Mouse (Mus musculus) retina, adult 2 months (tissue): ENCODE measurements around the gene Sf3b1.
"Not testable (repeated sequence)": the region's sequence is repeated elsewhere in the genome, so short reads cannot be mapped to it uniquely, and the experiment has no call there.

Experiments
- DNase-seq: peaks from one replicate; pipeline ENCODE4 v3.0.0-alpha.2; 2012; ENCODE audit warnings: low read depth, low spot score

Gene Sf3b1

DNA sequence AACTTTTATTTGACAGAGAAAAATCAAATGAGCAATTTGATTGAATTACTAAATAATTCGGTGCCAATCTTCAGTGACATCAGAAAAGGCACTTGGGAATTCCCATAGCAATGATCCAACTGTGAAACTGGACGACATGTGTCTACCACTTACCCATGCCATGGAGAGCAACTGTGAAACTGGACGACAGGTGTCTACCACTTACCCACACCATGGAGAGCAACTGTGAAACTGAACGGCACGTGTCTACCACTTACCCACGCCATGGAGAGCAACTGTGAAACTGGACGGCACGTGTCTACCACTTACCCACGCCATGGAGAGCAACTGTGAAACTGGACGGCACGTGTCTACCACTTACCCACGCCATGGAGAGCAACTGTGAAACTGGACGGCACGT lies 70.3 kb downstream of the Sf3b1 start:
- DNase-seq = not testable (repeated sequence)

GRCm38 (mm10) chr1:54954856-54955255 lies 72.4 kb downstream of the Sf3b1 start:
- no peak for DNase-seq

DNA sequence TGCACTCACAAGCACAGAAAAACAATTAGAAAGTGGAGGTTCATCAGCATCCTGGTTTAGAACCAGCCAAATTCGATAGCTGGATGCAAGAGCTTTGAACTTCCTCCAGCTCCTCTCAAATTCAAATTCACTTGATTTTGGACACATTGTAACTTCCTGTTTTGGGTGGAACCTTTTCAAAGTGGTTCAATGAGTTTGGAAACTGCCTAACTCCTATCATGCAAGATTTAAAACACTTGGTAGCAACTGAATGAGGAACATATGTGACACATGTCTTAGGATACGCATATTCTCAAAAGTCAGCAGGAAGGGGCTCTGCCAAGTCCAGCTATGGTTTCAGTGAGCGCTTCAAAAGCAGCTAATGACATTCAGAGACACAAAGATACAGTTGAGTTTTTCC lies 82.6 kb downstream of the Sf3b1 start:
- DNase-seq = no peak

- DNase-seq = no peak
Observed at GRCm38 (mm10) chr1:54935466-54935865, 91.8 kb downstream of the Sf3b1 start.
